Mouse (Mus musculus) splenic B cell, adult 2 months (primary cell): ENCODE results near the gene Nt5m.

ENCODE experiments used
- DNase-seq: peaks from one replicate; pipeline ENCODE4 v3.0.0-alpha.2; 2011; ENCODE audit warnings: low read depth, low spot score
- H3K27me3 ChIP-seq: 2 replicates; pipeline ENCODE4 v1.6.1; 2012; ENCODE audit warnings: mild to moderate bottlenecking, low read length, moderate library complexity, mixed read lengths; ENCODE audit not compliant: control insufficient read depth, poor library complexity, insufficient read depth, severe bottlenecking
- H3K36me3 ChIP-seq: 2 replicates; pipeline ENCODE4 v1.6.1; 2012; ENCODE audit warnings: mild to moderate bottlenecking, low read length, moderate library complexity, mixed read lengths; ENCODE audit not compliant: control insufficient read depth, poor library complexity, insufficient read depth, severe bottlenecking

Gene Nt5m

DNA sequence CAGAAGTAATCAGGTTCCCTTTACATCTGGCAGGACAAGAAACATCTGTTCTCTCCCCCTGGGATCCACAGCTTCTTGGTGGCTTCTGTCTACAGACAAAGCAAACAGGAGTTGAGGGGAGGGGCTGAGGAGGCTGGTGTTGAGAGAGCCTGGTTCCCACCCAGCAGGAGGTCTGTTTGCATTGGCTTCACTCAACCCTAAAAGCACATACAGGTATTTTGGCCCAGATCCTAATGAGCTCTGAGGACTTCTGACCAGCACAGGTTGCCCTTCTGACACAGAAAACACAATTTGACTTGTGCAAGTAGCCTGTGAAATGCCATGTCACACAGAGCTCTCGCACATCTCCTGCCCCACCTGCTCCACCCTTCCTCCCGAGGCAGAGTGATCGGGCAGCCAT is 69.2 kb downstream of the Nt5m start:
- H3K36me3 ChIP-seq: no peaks in the 10 kb centered on the region
- no peak for DNase-seq
- H3K27me3 ChIP-seq: no peaks in the 10 kb centered on the region

DNA sequence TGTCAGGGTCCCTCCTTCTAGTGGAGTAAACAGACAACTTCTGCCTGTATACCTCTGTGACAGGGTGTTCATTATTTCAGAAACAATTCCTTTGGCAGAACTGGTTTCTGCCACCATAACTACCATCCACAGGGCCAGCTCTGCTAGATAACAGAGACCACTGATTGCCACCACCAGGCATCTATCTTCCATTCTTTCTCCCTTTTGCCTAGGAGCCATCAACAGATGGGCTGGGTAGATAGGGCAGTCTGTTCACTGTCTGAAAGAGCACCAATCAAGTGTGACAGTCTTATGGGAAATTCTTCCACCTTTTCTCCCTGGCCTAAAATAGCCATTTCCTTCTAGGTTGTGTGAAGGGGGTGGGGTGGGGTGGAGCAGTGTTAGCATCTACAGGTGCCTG is 71.3 kb downstream of the Nt5m start:
- H3K27me3 ChIP-seq: no peaks in the 10 kb centered on the region
- H3K36me3 ChIP-seq: no peaks in the 10 kb centered on the region
- no peak for DNase-seq

GRCm38 (mm10) chr11:59911523-59911922 is 72.3 kb downstream of the Nt5m start:
- DNase-seq: no peak
- no peaks in the 10 kb centered on the region for H3K27me3 ChIP-seq
- no peaks in the 10 kb centered on the region for H3K36me3 ChIP-seq

- no peaks in the 10 kb centered on the region for H3K36me3 ChIP-seq
- no peak for DNase-seq
- no peaks in the 10 kb centered on the region for H3K27me3 ChIP-seq
These were observed 74.5 kb downstream of the Nt5m start for GRCm38 (mm10) chr11:59913702-59914101.

- no peak for DNase-seq
- H3K27me3 ChIP-seq: no peaks in the 10 kb centered on the region
- H3K36me3 ChIP-seq: no peaks in the 10 kb centered on the region
These were observed 78.8 kb downstream of the Nt5m start for GRCm38 (mm10) chr11:59918014-59918413.

DNA sequence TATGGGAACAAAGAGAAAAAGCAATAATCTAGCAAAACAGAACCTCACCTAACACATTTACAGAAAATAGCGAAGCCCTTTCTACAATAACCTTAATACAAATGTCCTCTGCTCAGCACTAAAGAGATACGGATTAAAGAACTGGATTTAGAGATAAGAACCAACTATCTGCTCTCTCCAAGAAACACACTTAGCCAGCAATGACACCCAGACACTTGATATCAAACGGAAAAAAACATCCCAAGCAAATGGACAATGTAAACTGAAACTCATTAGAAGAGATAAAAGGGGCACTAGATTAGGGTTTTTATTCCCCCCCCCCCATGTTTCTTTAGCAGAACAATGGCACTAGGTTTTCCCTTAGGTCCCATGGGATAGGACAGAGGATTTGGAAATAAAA is 80.2 kb downstream of the Nt5m start:
- no peak for DNase-seq
- no peaks in the 10 kb centered on the region for H3K27me3 ChIP-seq
- H3K36me3 ChIP-seq: no peaks in the 10 kb centered on the region

- DNase-seq: no peak
- Histone ChIP-seq H3K36me3 (no peaks in the 10 kb centered on the region), H3K27me3 (no peaks in the 10 kb centered on the region)
These were observed 81.1 kb downstream of the Nt5m start for GRCm38 (mm10) chr11:59920331-59920730.

- Histone ChIP-seq H3K27me3 (no peaks in the 10 kb centered on the region), H3K36me3 (no peaks in the 10 kb centered on the region)
- no peak for DNase-seq
These were observed 82.0 kb downstream of the Nt5m start for GRCm38 (mm10) chr11:59921265-59921664.

- H3K27me3 ChIP-seq: peaks cover 1% of the 10 kb centered on the region; the same call in 1 of the 2 replicates
- H3K36me3 ChIP-seq: no peaks in the 10 kb centered on the region
- DNase-seq: no peak
These were observed 90.8 kb downstream of the Nt5m start for GRCm38 (mm10) chr11:59930031-59930430.
